26 mouse cellular contexts compared by ENCODE assay signal in the genomic region with DNA sequence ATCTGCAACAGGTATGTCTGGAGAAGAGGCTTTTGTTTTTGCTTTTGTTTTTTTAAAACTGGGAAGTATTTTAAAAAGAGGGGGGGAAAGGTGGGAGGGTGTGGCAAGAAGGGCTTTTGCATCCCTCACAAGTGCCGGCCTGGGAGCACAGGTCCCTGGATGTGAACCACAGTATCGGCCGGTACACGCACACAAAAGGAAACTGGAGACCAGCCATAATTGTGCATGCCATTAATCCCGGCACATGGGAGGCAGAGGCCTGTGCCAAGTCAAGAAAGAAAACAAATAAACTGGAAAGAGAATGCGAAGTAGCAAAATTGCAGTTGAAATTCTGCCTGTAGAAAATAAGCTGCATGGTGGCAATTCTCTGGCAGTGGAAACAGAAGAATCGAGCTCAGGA.
"Had no signal": no experiment of that assay in that cellular context is flagged by ENCODE, and none has a peak within 500 bp of the region (broad histone marks: within the 10 kb centered on the region; RNA-seq: fewer than 3 reads in every experiment).

No protein-coding gene starts in this region.

- H3K9me3 ChIP-seq: heart, embryonic 13.5 days; heart, embryonic 15.5 days; hindbrain, embryonic 10.5 days; hindbrain, embryonic 12.5 days; intestine, embryonic 15.5 days; limb, embryonic 10.5 days; limb, embryonic 12.5 days; liver, embryonic 13.5 days; liver, embryonic 15.5 days had no signal

- DNase-seq: gastrocnemius, adult 2 months; gastrocnemius, postnatal 10 days; gastrocnemius, postnatal 25 days; heart, adult 2 months; heart, postnatal 10 days; heart, postnatal 4 days; kidney, adult 18-20 months; kidney, adult 8-10 months; kidney, postnatal 10 days; kidney, postnatal 25 days; kidney, postnatal 4 days; liver; liver, embryonic 13.5 days had no signal

- H3K4me2 ChIP-seq: heart, embryonic 13.5 days; heart, embryonic 15.5 days; hindbrain, embryonic 12.5 days; hindbrain, embryonic 14.5 days; intestine, embryonic 15.5 days; limb, embryonic 12.5 days; liver, embryonic 11.5 days; liver, embryonic 13.5 days; liver, embryonic 15.5 days had no signal

- H3K4me3 ChIP-seq: gastrocnemius, adult 2 months; heart, adult 2 months; heart, embryonic 13.5 days; heart, embryonic 15.5 days; hindbrain, embryonic 10.5 days; hindbrain, embryonic 12.5 days; intestine, embryonic 15.5 days; limb, embryonic 10.5 days; limb, embryonic 12.5 days; liver, embryonic 13.5 days; liver, embryonic 15.5 days had no signal

- H3K27ac ChIP-seq: gastrocnemius, adult 2 months; heart, embryonic 15.5 days; hindbrain, embryonic 10.5 days; hindbrain, embryonic 12.5 days; hindbrain, embryonic 14.5 days; intestine, embryonic 15.5 days; limb, embryonic 10.5 days; limb, embryonic 12.5 days; liver, embryonic 13.5 days; liver, embryonic 15.5 days had no signal

- H3K4me1 ChIP-seq: heart, embryonic 13.5 days; heart, embryonic 15.5 days; hindbrain, embryonic 10.5 days; hindbrain, embryonic 12.5 days; intestine, embryonic 15.5 days; limb, embryonic 10.5 days; limb, embryonic 12.5 days; liver, embryonic 13.5 days; liver, embryonic 15.5 days had no signal

- H3K9ac ChIP-seq: heart, embryonic 13.5 days; heart, embryonic 15.5 days; hindbrain, embryonic 12.5 days; hindbrain, embryonic 14.5 days; intestine, embryonic 15.5 days; limb, embryonic 12.5 days; liver, embryonic 13.5 days; liver, embryonic 15.5 days had no signal

- H3K27me3 ChIP-seq: heart, embryonic 13.5 days; heart, embryonic 15.5 days; hindbrain, embryonic 12.5 days; intestine, embryonic 15.5 days; limb, embryonic 12.5 days; liver, embryonic 13.5 days; liver, embryonic 15.5 days had no signal

- ATAC-seq: hindbrain, embryonic 16.5 days; inflammation-experienced regulatory T-cells, adult 6 months; intestine, embryonic 15.5 days; intestine, postnatal 0 days had no signal
